Mouse (Mus musculus) CH12.LX (cell line): ENCODE data around the gene Wdr62. TPM values are rescaled to one million over a fixed set of nuclear protein-coding genes. Genes with fewer than 3 reads are reported as not detected.

Source experiments
- DNase-seq: peaks from one replicate; pipeline ENCODE4 v3.0.0-alpha.2; 2013; ENCODE audit errors: extremely low read depth
- H3K27ac ChIP-seq: 2 replicates; pipeline ENCODE4 v1.5.1; 2012; ENCODE audit warnings: low read depth, mild to moderate bottlenecking, control low read depth, moderate library complexity; ENCODE audit not compliant: insufficient read depth
- H3K27me3 ChIP-seq: replicated peaks from 2 replicates; pipeline ENCODE3; 2012; ENCODE audit warnings: inconsistent platforms
- H3K36me3 ChIP-seq, 2 experiments: replicated peaks in 1 of 2; 2 replicates each; pipeline versions ENCODE3 to v1.6.1; 2012; ENCODE audit warnings: inconsistent platforms in 1 of 2, low read length in 1 of 2, mild to moderate bottlenecking in 1 of 2, mixed read lengths in 1 of 2, moderate library complexity in 1 of 2; ENCODE audit not compliant: control insufficient read depth in 1 of 2, insufficient read depth in 1 of 2
- H3K4me1 ChIP-seq, 2 experiments: 2 replicates each; pipeline ENCODE4 v1.6.1; 2012; ENCODE audit warnings: inconsistent platforms in 1 of 2, moderate library complexity in 1 of 2; ENCODE audit not compliant: insufficient read depth in 2 of 2, control insufficient read depth in 1 of 2
- H3K4me2 ChIP-seq: 2 replicates; pipeline ENCODE4 v1.6.1; 2012; ENCODE audit warnings: low read depth, mild to moderate bottlenecking, control low read depth; ENCODE audit not compliant: poor library complexity, insufficient read depth, severe bottlenecking
- H3K4me3 ChIP-seq, 3 experiments: fragments of 150-350 bp in 1 of 3; sonication (generic) in 1 of 3; replicated peaks in 1 of 3; 2 replicates each; pipeline versions ENCODE3 to v1.5.1; 2011 to 2012; ENCODE audit warnings: low read depth in 2 of 3, low read length in 2 of 3, mild to moderate bottlenecking in 2 of 3, moderate library complexity in 2 of 3, control low read depth in 1 of 3, improper control_type of control experiment in 1 of 3, inconsistent platforms in 1 of 3, mixed read lengths in 1 of 3; ENCODE audit not compliant: poor library complexity in 1 of 3
- H3K79me2 ChIP-seq: replicated peaks from 2 replicates; pipeline ENCODE4 v1.6.1; 2012; ENCODE audit warnings: mild to moderate bottlenecking, moderate library complexity; ENCODE audit not compliant: control insufficient read depth, poor library complexity, insufficient read depth, severe bottlenecking; ENCODE audit errors: extremely low read depth
- H3K9ac ChIP-seq: 2 replicates; pipeline ENCODE4 v1.6.1; 2012; ENCODE audit warnings: low read depth, mild to moderate bottlenecking, control low read depth, moderate library complexity; ENCODE audit not compliant: insufficient read depth
- H3K9me3 ChIP-seq: replicated peaks from 2 replicates; pipeline ENCODE3; 2012; ENCODE audit warnings: low read length, inconsistent platforms, mixed read lengths
- CHD2 ChIP-seq: IDR thresholded peaks from 2 replicates; pipeline ENCODE4 v1.6.1; 2011; ENCODE audit warnings: low read length, improper control_type of control experiment
- CTCF ChIP-seq, 2 experiments: IDR thresholded peaks in 1 of 2; conservative IDR thresholded peaks in 1 of 2; 2 replicates each; pipeline ENCODE4 v1.5.1; 2011 to 2012; ENCODE audit warnings: low read depth in 2 of 2, low read length in 2 of 2, improper control_type of control experiment in 1 of 2, inconsistent platforms in 1 of 2, mild to moderate bottlenecking in 1 of 2, moderate library complexity in 1 of 2
- E2F4 ChIP-seq: IDR thresholded peaks from 2 replicates; pipeline ENCODE4 v1.6.1; 2011; ENCODE audit warnings: low read depth, low read length, improper control_type of control experiment; ENCODE audit not compliant: insufficient replicate concordance
- ELF1 ChIP-seq: IDR thresholded peaks from 2 replicates; pipeline ENCODE4 v1.6.1; 2014; ENCODE audit warnings: low read depth, mild to moderate bottlenecking, inconsistent platforms, low read length, improper control_type of control experiment
- EP300 ChIP-seq: IDR thresholded peaks from 2 replicates; pipeline ENCODE4 v1.6.1; 2011; ENCODE audit warnings: low read length, improper control_type of control experiment
- HCFC1 ChIP-seq: IDR thresholded peaks from 2 replicates; pipeline ENCODE4 v1.6.1; 2012; ENCODE audit warnings: low read depth, mild to moderate bottlenecking, inconsistent platforms, low read length, improper control_type of control experiment
- IRF4 ChIP-seq: IDR thresholded peaks from 2 replicates; pipeline ENCODE4 v1.6.1; 2014; ENCODE audit warnings: low read depth, mild to moderate bottlenecking, inconsistent platforms, low read length, improper control_type of control experiment
- JUN ChIP-seq: IDR thresholded peaks from 2 replicates; pipeline ENCODE4 v1.6.1; 2011; ENCODE audit warnings: low read depth, mild to moderate bottlenecking, low read length, improper control_type of control experiment, moderate library complexity; ENCODE audit not compliant: insufficient read depth
- MAX ChIP-seq: IDR thresholded peaks from 2 replicates; pipeline ENCODE4 v1.6.1; 2011; ENCODE audit warnings: low read length, improper control_type of control experiment
- MAZ ChIP-seq: IDR thresholded peaks from 2 replicates; pipeline ENCODE4 v1.6.1; 2012; ENCODE audit warnings: low read depth, mild to moderate bottlenecking, inconsistent platforms, low read length, improper control_type of control experiment, moderate library complexity
- MEF2A ChIP-seq: IDR thresholded peaks from 2 replicates; pipeline ENCODE4 v1.6.1; 2014; ENCODE audit warnings: low read depth, mild to moderate bottlenecking, inconsistent platforms, low read length, improper control_type of control experiment, borderline replicate concordance
- MYC ChIP-seq: IDR thresholded peaks from 2 replicates; pipeline ENCODE4 v1.6.1; 2011; ENCODE audit warnings: low read depth, mild to moderate bottlenecking, improper control_type of control experiment, low read length
- NELFE ChIP-seq: IDR thresholded peaks from 2 replicates; pipeline ENCODE4 v1.6.1; 2011; ENCODE audit warnings: low read depth, low read length, improper control_type of control experiment
- NRF1 ChIP-seq: IDR thresholded peaks from 2 replicates; pipeline ENCODE4 v1.6.1; 2014; ENCODE audit warnings: low read depth, mild to moderate bottlenecking, inconsistent platforms, low read length, improper control_type of control experiment, moderate library complexity
- POLR2A ChIP-seq: IDR thresholded peaks from 2 replicates; pipeline ENCODE4 v1.6.1; 2011; ENCODE audit warnings: low read depth, mild to moderate bottlenecking, improper control_type of control experiment, low read length
- POLR2AphosphoS2 ChIP-seq: IDR thresholded peaks from 2 replicates; pipeline ENCODE4 v1.6.1; 2011; ENCODE audit warnings: low read depth, low read length, improper control_type of control experiment
- RAD21 ChIP-seq: IDR thresholded peaks from 2 replicates; pipeline ENCODE4 v1.6.1; 2011; ENCODE audit warnings: low read depth, mild to moderate bottlenecking, low read length, improper control_type of control experiment, moderate library complexity
- RCOR1 ChIP-seq: conservative IDR thresholded peaks from 2 replicates; pipeline ENCODE4 v1.6.1; 2012; ENCODE audit warnings: low read depth, mild to moderate bottlenecking, inconsistent platforms, low read length, improper control_type of control experiment
- TBP ChIP-seq: conservative IDR thresholded peaks from 2 replicates; pipeline ENCODE4 v1.6.1; 2011; ENCODE audit warnings: low read depth, low read length, improper control_type of control experiment
- TCF12 ChIP-seq: IDR thresholded peaks from 2 replicates; pipeline ENCODE4 v1.6.1; 2014; ENCODE audit warnings: low read depth, mild to moderate bottlenecking, inconsistent platforms, low read length, improper control_type of control experiment
- UBTF ChIP-seq: IDR thresholded peaks from 2 replicates; pipeline ENCODE4 v1.6.1; 2012; ENCODE audit warnings: low read depth, mild to moderate bottlenecking, inconsistent platforms, low read length, improper control_type of control experiment, moderate library complexity
- USF1 ChIP-seq: IDR thresholded peaks from 2 replicates; pipeline ENCODE4 v1.6.1; 2014; ENCODE audit warnings: low read depth, mild to moderate bottlenecking, inconsistent platforms, low read length, improper control_type of control experiment
- USF2 ChIP-seq: conservative IDR thresholded peaks from 2 replicates; pipeline ENCODE4 v1.6.1; 2011; ENCODE audit warnings: low read depth, low read length, improper control_type of control experiment
- ZC3H11A ChIP-seq: IDR thresholded peaks from 2 replicates; pipeline ENCODE4 v1.6.1; 2012; ENCODE audit warnings: low read depth, mild to moderate bottlenecking, inconsistent platforms, low read length, improper control_type of control experiment
- ZNF384 ChIP-seq: IDR thresholded peaks from 2 replicates; pipeline ENCODE4 v1.6.1; 2012; ENCODE audit warnings: low read depth, low read length, improper control_type of control experiment, inconsistent platforms
- dilution Hi-C: fragments of 300-500 bp; cut with MboI; formaldehyde crosslinking; loops from 2 replicates; pipeline ENCODE4 v1.14.3; 2020; ENCODE audit warnings: low sequenced_read_pairs; ENCODE audit not compliant: extremely low pct_unique_long_range_greater_than_20kb, extremely low pct_ligation_motif_present
- in situ Hi-C: fragments of 300-500 bp; cut with MboI; formaldehyde crosslinking; loops from 3 replicates; pipeline ENCODE4 v1.14.3; 2019; ENCODE audit warnings: low sequenced_read_pairs, low pct_ligation_motif_present, low pct_unique_long_range_greater_than_20kb, mixed read lengths
- polyA plus RNA-seq: library from polyadenylated mRNA; unstranded; fragments of >175 nt; gene quantifications from 2 replicates; pipeline ENCODE4 v1.2.1, GENCODE M21; 2012; ENCODE audit warnings: low read depth; ENCODE audit not compliant: insufficient read length
- total RNA-seq, 2 experiments: library from RNA; depleted of rRNA; stranded (reverse); fragments of 300-350 nt in 1 of 2; fragments of >200 nt in 1 of 2; gene quantifications; 2 replicates each; pipeline ENCODE4 v1.2.3; 2012 to 2014

The Wdr62 gene
- total and polyA plus RNA-seq, 3 experiments: 2.3 to 19.7 (median 5.3) TPM

DNA sequence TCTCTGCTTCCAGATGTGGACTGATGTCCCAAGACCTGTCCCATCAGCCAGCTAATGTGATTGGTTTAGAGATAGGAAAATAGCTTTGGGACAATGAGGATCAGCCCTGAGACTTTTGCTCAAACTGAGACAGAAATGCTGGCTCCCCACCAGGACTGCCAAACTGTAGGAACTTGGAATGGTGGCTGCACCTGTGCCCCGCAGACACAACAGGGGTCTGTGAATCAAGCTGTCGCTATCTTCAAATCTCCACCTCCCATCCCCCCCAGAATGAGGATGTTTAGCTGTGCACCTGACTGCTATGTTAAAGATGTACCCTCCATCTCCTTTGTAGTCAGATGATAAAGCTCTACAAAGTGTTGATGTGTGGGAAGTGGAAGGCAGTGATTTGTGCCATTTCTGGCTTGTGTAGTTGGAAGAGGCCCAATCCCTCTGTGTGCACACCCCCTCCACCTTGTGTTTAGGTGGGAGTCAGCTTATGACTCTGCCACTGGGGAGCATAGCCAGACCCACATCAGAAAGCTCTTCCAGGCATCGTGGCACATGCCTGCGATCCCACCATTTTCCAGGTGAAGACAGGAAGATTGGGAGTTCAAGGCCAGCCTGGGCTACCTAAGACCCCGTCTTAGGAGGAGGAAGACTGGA is 44.2 kb upstream of the Wdr62 start:
- Histone ChIP-seq H3K4me2 (no peak overlapping the region), H3K4me1 (peaks cover 13 to 40% of the 10 kb centered on the region in 2 experiments), H3K79me2 (no peaks in the 10 kb centered on the region), H3K27me3 (peaks cover 20% of the 10 kb centered on the region), H3K27ac (no peak overlapping the region), H3K4me3 (no peak overlapping the region), H3K36me3 (peaks cover 0 to 15% of the 10 kb centered on the region in 2 experiments), H3K9ac (no peak overlapping the region), H3K9me3 (peaks cover 18% of the 10 kb centered on the region)
- no peak for DNase-seq
- in situ Hi-C loops (no loop called here), dilution Hi-C loops (no loop called here)
- no peak for TF ChIP-seq USF1

DNA sequence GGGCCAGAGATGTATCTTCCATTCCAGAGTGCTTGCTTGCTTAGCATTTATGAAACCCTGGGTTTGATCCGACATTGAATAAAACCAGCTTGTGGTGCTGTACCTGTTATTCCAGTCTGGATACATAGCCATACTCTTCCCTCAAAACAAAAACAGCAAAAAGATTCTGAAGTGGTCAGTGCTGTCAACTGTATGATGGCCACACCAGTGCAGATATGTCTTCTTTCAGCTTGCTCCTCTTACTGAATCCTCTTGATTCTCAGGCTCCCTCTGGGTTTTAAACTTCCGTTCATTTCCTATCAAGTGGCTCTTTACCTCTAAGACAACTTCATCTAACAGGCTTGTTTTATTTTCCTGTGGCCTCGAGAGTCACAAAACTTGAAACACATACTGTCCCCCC is 43.6 kb upstream of the Wdr62 start, which contains the start of gene Sdhaf1:
Sdhaf1 (minus strand) TSS at position 101 of the 400 bp plus-strand sequence.
- dilution Hi-C loops: no loop called here
- Histone ChIP-seq H3K79me2 (no peaks in the 10 kb centered on the region), H3K4me1 (peaks cover 13 to 40% of the 10 kb centered on the region in 2 experiments), H3K4me3 (peak within 1 kb of the TSS; percentile 62 to 91 (median 64)), H3K27ac (peak within 1 kb of the TSS; percentile 71), H3K36me3 (peaks cover 0 to 21% of the 10 kb centered on the region in 2 experiments), H3K27me3 (peaks cover 16% of the 10 kb centered on the region), H3K9me3 (peaks cover 12% of the 10 kb centered on the region), H3K4me2 (peak within 1 kb of the TSS; percentile 83), H3K9ac (peak within 1 kb of the TSS; percentile 89)
- TF ChIP-seq JUN (no peak), NRF1 (no peak), POLR2A (no peak), USF2 (no peak), ZNF384 (no peak), CHD2 (no peak), UBTF (no peak), HCFC1 (no peak), USF1 (no peak)
- in situ Hi-C loops: no loop called here
- DNase-seq: no peak

DNA sequence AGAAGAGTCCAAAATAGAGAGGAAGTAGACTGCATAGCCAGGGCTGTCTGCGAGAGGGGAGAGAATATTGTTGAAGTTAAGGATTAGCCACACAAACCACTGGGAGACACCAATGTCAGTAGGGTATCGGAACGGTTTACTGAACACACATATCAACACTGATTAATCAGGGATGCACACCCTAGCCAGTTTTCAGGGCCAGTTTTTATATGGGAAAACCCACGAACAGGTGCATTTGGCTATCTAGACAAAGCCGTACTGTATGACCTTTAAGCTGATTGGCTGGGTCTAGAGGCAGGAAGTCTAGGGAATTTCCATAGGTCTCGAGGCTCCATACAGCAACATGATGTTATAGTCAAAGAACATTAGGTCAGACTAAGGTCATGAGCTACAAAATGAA is 42.6 kb upstream of the Wdr62 start:
- dilution Hi-C loops (no loop called here), in situ Hi-C loops (no loop called here)
- Histone ChIP-seq H3K9me3 (peaks cover 11% of the 10 kb centered on the region), H3K27me3 (peaks cover 8% of the 10 kb centered on the region), H3K36me3 (peaks cover 0 to 30% of the 10 kb centered on the region in 2 experiments), H3K27ac (peak overlapping the region; percentile 71), H3K4me3 (peak overlapping the region; percentile 62 to 91 (median 64)), H3K4me1 (peaks cover 13 to 40% of the 10 kb centered on the region in 2 experiments), H3K9ac (peak overlapping the region; percentile 89), H3K4me2 (peak overlapping the region; percentile 83), H3K79me2 (no peaks in the 10 kb centered on the region)
- no peak for TF ChIP-seq CTCF (conservative IDR thresholded peaks at IDR 0.05 in 1 of 2, IDR thresholded peaks at IDR 0.05 in 1 of 2; ENCODE audit: low read depth in 2 of 2, low read length in 2 of 2)
- TF ChIP-seq NRF1: no peak
- no peak for TF ChIP-seq USF2
- TF ChIP-seq TBP: peak; percentile 61; the same call in 1 of the 2 replicates
- no peak for TF ChIP-seq MAX
- no peak for TF ChIP-seq IRF4
- no peak for TF ChIP-seq NELFE
- TF ChIP-seq EP300: no peak
- 0 out of 2 replicates have a peak, but pooled peaks have one; percentile 52 for TF ChIP-seq ELF1
- TF ChIP-seq MAZ: no peak
- TF ChIP-seq RAD21: no peak
- no peak for TF ChIP-seq MYC
- 0 out of 2 replicates have a peak, but pooled peaks have one; percentile 24 for TF ChIP-seq RCOR1
- TF ChIP-seq TCF12: no peak
- no peak for TF ChIP-seq POLR2AphosphoS2
- no peak for TF ChIP-seq E2F4
- TF ChIP-seq ZC3H11A: no peak
- no peak for TF ChIP-seq MEF2A
- TF ChIP-seq HCFC1: no peak
- TF ChIP-seq JUN: no peak
- DNase-seq: peak; percentile 65
